23 mouse cellular contexts compared by ENCODE assay signal in genomic region chr13:49691056-49691455, GRCm38 (mm10). TPM values are rescaled to one million over a fixed set of nuclear protein-coding genes. Genes with fewer than 3 reads are reported as not detected.
DNase-seq lines count a peak whose midpoint lies in the region.
"Had no signal": no experiment of that assay in that cellular context is flagged by ENCODE, and none has a peak within 500 bp of the region (broad histone marks: within the 10 kb centered on the region; RNA-seq: fewer than 3 reads in every experiment).

No protein-coding gene starts in this region.

- no peak overlapping the region for H3K4me3 ChIP-seq in midbrain, embryonic 10.5 days
- H3K4me3 ChIP-seq: embryonic facial prominence, embryonic 10.5 days; embryonic facial prominence, embryonic 12.5 days; forebrain, embryonic 13.5 days; forebrain, embryonic 15.5 days had no signal

- no peaks in the 10 kb centered on the region for H3K4me1 ChIP-seq in midbrain, embryonic 10.5 days
- H3K4me1 ChIP-seq: embryonic facial prominence, embryonic 10.5 days; embryonic facial prominence, embryonic 12.5 days; forebrain, embryonic 13.5 days; forebrain, embryonic 15.5 days had no signal

- H3K27me3 ChIP-seq in midbrain, embryonic 10.5 days (ENCODE audit: low read depth, poor library complexity, severe bottlenecking), result no peaks in the 10 kb centered on the region
- H3K27me3 ChIP-seq: CH12.LX; embryonic facial prominence, embryonic 12.5 days; forebrain, embryonic 13.5 days; forebrain, embryonic 15.5 days; Patski had no signal

- peaks cover 64% of the 10 kb centered on the region for H3K36me3 ChIP-seq in midbrain, embryonic 10.5 days

- intact Hi-C loops in heart, postnatal 10 days (cut with DNase I), result no loop called here

- no peaks in the 10 kb centered on the region for H3K9me3 ChIP-seq in midbrain, embryonic 10.5 days (replicated peaks)
- H3K9me3 ChIP-seq: embryonic facial prominence, embryonic 10.5 days; embryonic facial prominence, embryonic 12.5 days; forebrain, embryonic 13.5 days; forebrain, embryonic 15.5 days; G1E had no signal

- peak; percentile 39 for DNase-seq in layer of hippocampus, adult 11-12 months (ENCODE audit: low spot score)
- no peak for DNase-seq in layer of hippocampus, postnatal 10 days (ENCODE audit: low spot score in 2 of 2)
- DNase-seq in brain, adult 2 months (ENCODE audit: low read depth, low spot score), result peak; percentile 20
- DNase-seq in layer of hippocampus, adult 9-10 months (ENCODE audit: low spot score), result peak; percentile 27
- no peak for DNase-seq in midbrain, embryonic 10.5 days (ENCODE audit: low spot score)
- no peak for DNase-seq in heart, postnatal 10 days
- DNase-seq: adrenal gland, adult 8-10 months; adrenal gland, postnatal 14 days; adrenal gland, postnatal 36 days; B cell, adult 2 months; cerebellum, adult 11 months; cerebellum, adult 18-20 months; cerebellum, adult 9-10 months; cerebellum, postnatal 10 days; cerebellum, postnatal 25 days; forebrain, postnatal 0 days had no signal

- no peak overlapping the region for H3K27ac ChIP-seq in midbrain, embryonic 10.5 days (replicated peaks)
- H3K27ac ChIP-seq: embryonic facial prominence, embryonic 10.5 days; embryonic facial prominence, embryonic 12.5 days; forebrain, embryonic 13.5 days; forebrain, embryonic 15.5 days had no signal

- 95% methylated on average over 5 of the region's 5 CpGs for WGBS in midbrain, embryonic 10.5 days

RNA-seq across cellular contexts. Expression of gene Iars, which starts 9.2 kb away (rescaled TPM):
- total RNA-seq in layer of hippocampus, postnatal 10 days (2021), result 10 to 100 TPM; 64.7 to 73.0 TPM
- polyA plus RNA-seq in midbrain, embryonic 10.5 days (2016; fragmentation: Nextera tagmentation; extraction: Ambion mirVana), result 105 and 113 TPM in 2 replicates
- 10 to 100 TPM; 60.2 to 66.8 TPM for total RNA-seq in heart, postnatal 10 days (2021)

RNA-seq across cellular contexts. Expression of gene Nol8, which starts 38.2 kb away (rescaled TPM):
- 10 to 100 TPM; 23.5 to 30.2 TPM for total RNA-seq in layer of hippocampus, postnatal 10 days (2021)
- polyA plus RNA-seq in midbrain, embryonic 10.5 days (2016; fragmentation: Nextera tagmentation; extraction: Ambion mirVana), result 22.7 and 23.9 TPM in 2 replicates
- 10 to 100 TPM; 13.2 to 17.7 TPM for total RNA-seq in heart, postnatal 10 days (2021)

RNA-seq across cellular contexts. Expression of gene Cenpp, which starts 38.5 kb away (rescaled TPM):
- total RNA-seq in layer of hippocampus, postnatal 10 days (2021), result 1 to 10 TPM; 1.3 to 1.8 TPM
- polyA plus RNA-seq in midbrain, embryonic 10.5 days (2016; fragmentation: Nextera tagmentation; extraction: Ambion mirVana), result 32.1 and 38.4 TPM in 2 replicates
- 1 to 10 TPM; 5.9 to 6.9 TPM for total RNA-seq in heart, postnatal 10 days (2021)

Comparison
In these comparisons a context has a peak if more than half of its experiments do, and no peak if none do; other contexts are left out.
1. DNase-seq: peak in layer of hippocampus, adult 11-12 months (single experiment), brain, adult 2 months (single experiment) and layer of hippocampus, adult 9-10 months (single experiment); none in layer of hippocampus, postnatal 10 days (0 of 2), midbrain, embryonic 10.5 days (single experiment) and heart, postnatal 10 days (0 of 2).